Mouse (Mus musculus) lung, postnatal 0 days (tissue): ENCODE data around the gene Zbtb25.

Experiments used
- CTCF ChIP-seq: IDR thresholded peaks from 2 replicates; pipeline ENCODE4 v1.5.1; 2016; ENCODE audit warnings: antibody characterized with exemption, mild to moderate bottlenecking
- EP300 ChIP-seq: IDR thresholded peaks from 2 replicates; pipeline ENCODE4 v1.6.1; 2016; ENCODE audit warnings: antibody characterized with exemption, mild to moderate bottlenecking, control low read depth

GRCm38 (mm10) chr12:76407184-76407583, 37.8 kb upstream of the Zbtb25 start:
- TF ChIP-seq CTCF (no peak), EP300 (no peak)
